Mouse (Mus musculus) stomach, postnatal 0 days (tissue): Measurements from ENCODE around the gene Icosl. TPM values are rescaled to one million over a fixed set of nuclear protein-coding genes. Genes with fewer than 3 reads are reported as not detected.
A peak's percentile ranks its signal among the peaks of the same experiment; 100 is the strongest.

Source experiments
- ATAC-seq: fragments of 200-750 bp; cut with Nextera tagmentation; 2 replicates; pipeline ENCODE4 v1.8.0; 2017; ENCODE audit not compliant: low FRiP score, low TSS enrichment
- DNase-seq: peaks from one replicate; pipeline ENCODE4 v3.0.0-alpha.2; 2016; ENCODE audit warnings: low spot score
- H3K27ac ChIP-seq: fragments of 300-500 bp; sonication (generic); replicated peaks from 2 replicates; pipeline ENCODE4 v1.5.1; 2014; ENCODE audit warnings: mild to moderate bottlenecking, control low read depth
- H3K27me3 ChIP-seq: fragments of 300-500 bp; sonication (generic); 2 replicates; pipeline ENCODE4 v1.6.1; 2014; ENCODE audit warnings: low read length; ENCODE audit not compliant: control insufficient read depth, insufficient read depth
- H3K36me3 ChIP-seq: fragments of 300-500 bp; sonication (generic); 2 replicates; pipeline ENCODE4 v1.6.1; 2014; ENCODE audit warnings: low read length, mixed read lengths; ENCODE audit not compliant: control insufficient read depth, insufficient read depth
- H3K4me1 ChIP-seq: fragments of 300-500 bp; sonication (generic); replicated peaks from 2 replicates; pipeline ENCODE4 v1.6.1; 2014; ENCODE audit warnings: antibody characterized with exemption; ENCODE audit not compliant: control insufficient read depth, insufficient read depth
- H3K4me2 ChIP-seq: fragments of 300-500 bp; sonication (generic); replicated peaks from 2 replicates; pipeline ENCODE4 v1.6.1; 2014; ENCODE audit warnings: low read depth, mild to moderate bottlenecking, control low read depth, moderate library complexity
- H3K4me3 ChIP-seq: fragments of 300-500 bp; sonication (generic); 2 replicates; pipeline ENCODE4 v1.5.1; 2014; ENCODE audit warnings: low read depth, low read length, control low read depth
- H3K9ac ChIP-seq: fragments of 300-500 bp; sonication (generic); 2 replicates; pipeline ENCODE4 v1.6.1; 2014; ENCODE audit warnings: mild to moderate bottlenecking, low read length, control low read depth, mixed read lengths
- H3K9me3 ChIP-seq: fragments of 300-500 bp; sonication (generic); 2 replicates; pipeline ENCODE4 v1.6.1; 2016; ENCODE audit warnings: low read length; ENCODE audit not compliant: control insufficient read depth
- CTCF ChIP-seq: IDR thresholded peaks from 2 replicates; pipeline ENCODE4 v1.5.1; 2016; ENCODE audit warnings: antibody characterized with exemption, low read depth, mild to moderate bottlenecking, moderate library complexity
- EP300 ChIP-seq: optimal IDR thresholded peaks from 2 replicates; pipeline ENCODE3; 2016; ENCODE audit warnings: antibody characterized with exemption
- WGBS: fragments of 180-500 bp; shearing (Covaris S2); extraction: QIAGEN DNeasy Blood & Tissue Kit; methylation state at CpG from one replicate; pipeline ENCODE4 v1.1.7; 2014; 5-methylcytosine and 5-hydroxymethylcytosine counted together
- polyA plus RNA-seq: library from polyadenylated mRNA; unstranded; fragments of >200 nt; fragmentation: Nextera tagmentation; extraction: Ambion mirVana; gene quantifications from 2 replicates; pipeline ENCODE4 v1.2.1, GENCODE M21; 2015

The Icosl gene
- polyA plus RNA-seq, 1 experiment from 2014 or later = 4.8 TPM

- DNase-seq (no peak), ATAC-seq (no peak)
- H3K27me3 ChIP-seq = no peaks in the 10 kb centered on the region
- WGBS = 84% methylated on average over 4 of the region's 4 CpGs
- no peak overlapping the region for H3K4me2 ChIP-seq
- no peak overlapping the region for H3K9ac ChIP-seq
- no peaks in the 10 kb centered on the region for H3K36me3 ChIP-seq
- TF ChIP-seq EP300 (no peak), CTCF (no peak)
- H3K9me3 ChIP-seq = no peaks in the 10 kb centered on the region
- no peak overlapping the region for H3K4me3 ChIP-seq
- H3K27ac ChIP-seq = no peak overlapping the region
- H3K4me1 ChIP-seq = peaks cover 2% of the 10 kb centered on the region; the same call in 1 of the 2 replicates
These were observed 22.7 kb upstream of the Icosl start for GRCm38 (mm10) chr10:78046388-78046787.

DNA sequence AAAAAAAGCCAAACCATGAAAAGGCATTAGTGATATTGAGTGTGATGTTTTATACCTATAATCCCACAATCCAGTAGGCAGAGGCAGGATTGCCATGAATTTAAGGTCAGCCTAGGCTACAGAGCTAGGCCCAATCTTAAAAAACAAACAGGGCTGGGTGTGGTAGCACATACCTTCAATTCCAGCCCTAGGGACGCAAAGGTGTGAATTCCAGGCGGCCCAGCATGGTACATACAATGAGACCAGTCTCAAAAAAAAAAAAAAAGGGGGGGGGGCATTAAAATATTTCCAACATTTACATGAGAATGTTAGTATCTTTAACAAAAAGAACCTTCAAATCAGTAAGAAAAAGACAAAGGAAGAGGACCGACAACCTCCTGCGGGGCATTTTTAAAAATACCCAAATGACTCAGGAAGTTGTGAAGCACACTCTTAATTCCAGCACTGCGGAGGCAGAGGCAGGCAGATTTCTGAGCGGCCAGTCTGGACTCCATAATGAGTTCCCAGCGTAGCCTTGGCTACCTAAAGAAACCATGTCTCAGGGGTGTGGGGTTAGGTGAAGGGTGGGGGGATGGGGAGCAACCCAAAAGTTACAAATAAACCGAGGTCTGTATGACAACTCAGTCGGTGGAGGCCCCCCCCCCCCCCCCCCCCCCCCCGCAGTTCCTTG lies 20.9 kb upstream of the Icosl start:
- no peak for TF ChIP-seq CTCF
- no peak for TF ChIP-seq EP300
- no peak overlapping the region for H3K4me2 ChIP-seq

DNA sequence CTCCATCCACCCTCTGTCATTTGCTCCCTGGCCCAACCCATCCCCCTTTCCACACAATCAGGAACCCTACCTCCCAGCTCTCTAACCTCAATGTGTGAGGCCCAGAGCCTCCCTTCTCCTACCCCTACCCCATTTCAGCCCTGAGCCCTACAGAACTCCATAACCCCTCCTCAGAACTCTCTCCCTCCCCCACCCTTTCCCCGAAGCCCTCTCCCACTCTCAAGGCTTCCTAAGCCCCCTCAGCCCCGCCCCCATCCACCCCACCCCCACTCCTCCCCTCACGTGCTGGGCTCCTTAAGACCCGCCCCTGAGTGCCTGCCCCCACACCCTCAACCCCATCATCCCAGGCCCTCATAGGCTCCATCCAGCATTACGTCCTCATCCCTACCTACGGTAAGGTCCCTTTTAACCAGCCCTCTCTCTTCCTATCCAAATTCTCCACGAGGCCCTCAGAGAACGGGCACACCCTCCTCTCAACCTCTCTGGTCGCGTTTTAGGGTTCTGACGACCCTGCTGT lies 19.5 kb upstream of the Icosl start:
- Histone ChIP-seq H3K27ac (no peak overlapping the region), H3K4me3 (no peak overlapping the region), H3K9me3 (no peaks in the 10 kb centered on the region), H3K4me1 (no peaks in the 10 kb centered on the region), H3K27me3 (no peaks in the 10 kb centered on the region), H3K4me2 (no peak overlapping the region), H3K9ac (no peak overlapping the region), H3K36me3 (no peaks in the 10 kb centered on the region)
- no peak for ATAC-seq
- no peak for TF ChIP-seq CTCF
- no peak for TF ChIP-seq EP300
- DNase-seq = no peak
- WGBS = 63% methylated on average over 10 of the region's 11 CpGs

More for the DNA sequence above, 20.9 kb upstream of the Icosl start:
- Histone ChIP-seq H3K4me3 (no peak overlapping the region), H3K36me3 (no peaks in the 10 kb centered on the region), H3K9ac (no peak overlapping the region), H3K27ac (no peak overlapping the region), H3K4me1 (peaks cover under 1% of the 10 kb centered on the region; the same call in 1 of the 2 replicates), H3K27me3 (no peaks in the 10 kb centered on the region), H3K9me3 (no peaks in the 10 kb centered on the region)
- WGBS = 78% methylated on average over 9 of the region's 10 CpGs
- no peak for ATAC-seq
- DNase-seq = no peak

GRCm38 (mm10) chr10:78054633-78055565 lies 14.2 kb upstream of the Icosl start:
- WGBS = 55% methylated on average over 19 of the region's 19 CpGs
- TF ChIP-seq EP300 (no peak), CTCF (no peak)
- no peak overlapping the region for H3K27ac ChIP-seq
- H3K4me2 ChIP-seq = no peak overlapping the region
- no peaks in the 10 kb centered on the region for H3K27me3 ChIP-seq
- DNase-seq (no peak), ATAC-seq (peak; percentile 28; the same call in 1 of the 2 replicates)
- no peaks in the 10 kb centered on the region for H3K4me1 ChIP-seq
- H3K36me3 ChIP-seq = no peaks in the 10 kb centered on the region
- H3K4me3 ChIP-seq = no peak overlapping the region
- H3K9me3 ChIP-seq = no peaks in the 10 kb centered on the region
- no peak overlapping the region for H3K9ac ChIP-seq

- Histone ChIP-seq H3K36me3 (no peaks in the 10 kb centered on the region), H3K9ac (no peak overlapping the region), H3K4me1 (no peaks in the 10 kb centered on the region), H3K4me2 (no peak overlapping the region), H3K27me3 (no peaks in the 10 kb centered on the region), H3K4me3 (no peak overlapping the region), H3K9me3 (no peaks in the 10 kb centered on the region), H3K27ac (no peak overlapping the region)
- DNase-seq = no peak
- 82% methylated on average over 8 of the region's 8 CpGs for WGBS
- no peak for TF ChIP-seq EP300
- no peak for TF ChIP-seq CTCF
- ATAC-seq = no peak
These were observed 12.0 kb upstream of the Icosl start for GRCm38 (mm10) chr10:78057056-78057455.
